Mouse (Mus musculus): Measurements from ENCODE around the gene 2610008E11Rik. TPM values are rescaled to one million over a fixed set of nuclear protein-coding genes. Genes with fewer than 3 reads are reported as not detected.
"Not testable (repeated sequence)": the region's sequence is repeated elsewhere in the genome, so short reads cannot be mapped to it uniquely, and the experiment has no call there.

The 2610008E11Rik gene
- polyA plus RNA-seq, 1 experiment: 2.9 TPM

DNA sequence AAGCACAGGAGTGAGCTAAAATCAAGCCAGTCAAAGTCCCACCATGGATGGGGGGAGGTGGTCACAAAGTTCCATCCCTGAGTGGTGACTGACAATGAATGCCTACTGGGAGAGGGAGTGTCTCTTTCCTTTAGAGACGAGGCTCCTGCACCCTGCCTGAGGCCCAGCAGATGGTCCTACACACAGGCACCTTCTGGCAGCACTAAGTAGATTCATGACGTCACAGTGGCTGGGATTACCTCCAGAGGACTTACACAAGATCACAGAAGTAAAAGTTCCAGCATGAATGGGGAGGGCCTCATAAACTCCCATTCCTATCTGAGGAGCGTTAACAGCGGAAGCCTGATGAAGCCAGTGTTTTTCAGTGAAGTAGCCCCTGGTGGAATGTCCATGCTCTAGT, 8.4 kb downstream of the 2610008E11Rik start:
- no peak for DNase-seq
- no peak overlapping the region for H3K4me3 ChIP-seq (replicated peaks; ENCODE audit: extremely low read depth, low read depth, low read length)
- H3K4me1 ChIP-seq (ENCODE audit: control insufficient read depth, insufficient read depth, low read length): no peaks in the 10 kb centered on the region
- TF ChIP-seq POLR2A (IDR thresholded peaks at IDR 0.05; ENCODE audit: borderline replicate concordance, extremely low read depth, low read depth, low read length) (no peak), CTCF (IDR thresholded peaks at IDR 0.05; ENCODE audit: insufficient read depth, low read length) (no peak)
- 70% methylated on average over 4 of the region's 4 CpGs for WGBS

GRCm38 (mm10) chr10:79086577-79086976, 10.8 kb downstream of the 2610008E11Rik start:
- no peak for TF ChIP-seq POLR2A (IDR thresholded peaks at IDR 0.05; ENCODE audit: borderline replicate concordance, extremely low read depth, low read depth, low read length)
- no peak for TF ChIP-seq CTCF (IDR thresholded peaks at IDR 0.05; ENCODE audit: insufficient read depth, low read length)
- WGBS: 94% methylated on average over 2 of the region's 2 CpGs
- Histone ChIP-seq H3K4me3 (replicated peaks; ENCODE audit: extremely low read depth, low read depth, low read length) (no peak overlapping the region), H3K4me1 (ENCODE audit: control insufficient read depth, insufficient read depth, low read length) (no peaks in the 10 kb centered on the region)
- no peak for DNase-seq

DNA sequence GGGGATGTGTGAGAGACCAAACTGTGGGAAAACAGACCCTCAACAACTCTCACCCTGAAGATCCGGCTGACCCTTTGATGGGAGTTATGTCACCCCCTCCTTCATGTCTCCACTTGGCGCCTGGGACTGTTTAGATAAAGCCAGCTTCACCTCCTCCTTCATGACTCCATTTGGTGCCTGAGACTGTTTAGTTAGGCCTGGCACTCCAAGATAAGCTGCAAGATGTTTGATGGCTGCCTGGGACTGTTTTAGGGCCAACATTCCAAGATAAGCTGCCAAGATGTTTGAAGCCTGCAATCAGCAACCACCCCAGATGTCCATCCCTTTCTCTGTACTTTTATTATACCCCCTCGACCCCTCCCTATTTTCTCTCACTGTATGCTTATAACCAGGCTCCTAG, 40.0 kb downstream of the 2610008E11Rik start:
- DNase-seq; H3K4me1 ChIP-seq (ENCODE audit: control insufficient read depth, insufficient read depth, low read length); H3K4me3 ChIP-seq (replicated peaks; ENCODE audit: extremely low read depth, low read depth, low read length): not testable (repeated sequence)
- 43% methylated on average over 3 of the region's 3 CpGs for WGBS

DNA sequence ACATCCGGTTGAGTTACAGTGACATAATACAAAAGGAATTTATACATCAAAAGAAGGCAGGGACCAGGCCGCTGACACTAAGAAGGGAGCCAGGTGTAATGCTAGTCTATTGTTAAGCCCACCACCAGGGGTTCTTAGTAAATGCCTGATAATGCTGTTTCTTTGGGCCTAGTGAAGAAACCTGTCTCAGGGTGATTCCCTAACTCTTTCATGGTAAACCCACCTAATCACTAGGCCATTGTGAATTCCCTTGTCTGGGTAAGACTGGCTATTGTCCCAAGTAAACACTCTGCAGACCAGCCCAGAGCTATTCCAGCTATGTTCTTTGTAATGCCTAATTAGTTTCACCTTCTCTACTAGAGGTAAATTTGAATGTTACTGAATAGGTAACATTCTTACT, 54.9 kb downstream of the 2610008E11Rik start:
- not testable (repeated sequence) for H3K4me3 ChIP-seq (replicated peaks; ENCODE audit: extremely low read depth, low read depth, low read length); H3K4me1 ChIP-seq (ENCODE audit: control insufficient read depth, insufficient read depth, low read length); DNase-seq
- 72% methylated on average over 2 of the region's 2 CpGs for WGBS

DNA sequence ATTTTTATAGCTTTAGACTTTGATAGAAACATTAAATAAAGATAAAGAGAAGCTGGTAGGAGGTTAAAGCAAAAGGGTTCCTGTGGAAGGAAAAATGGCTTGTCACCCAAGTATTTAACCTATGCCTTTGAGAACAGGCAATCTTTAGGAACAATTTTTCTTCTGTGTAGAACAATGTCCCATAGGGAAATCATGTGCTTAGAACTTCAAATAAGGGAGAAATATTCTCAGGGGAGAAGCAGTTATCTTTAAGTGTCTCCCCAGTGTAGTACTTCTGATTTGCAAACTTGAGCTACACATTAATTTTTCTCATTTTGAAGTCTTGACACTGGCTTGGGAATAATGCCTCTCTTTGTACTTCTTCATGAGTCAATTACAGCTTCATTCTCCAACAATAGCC, 69.0 kb downstream of the 2610008E11Rik start, which contains the start of gene Olfr57:
Gene Olfr57 (plus strand): TSS at position 301 of the 400 bp plus-strand sequence.
- no peak within 1 kb of the TSS for H3K4me3 ChIP-seq (replicated peaks; ENCODE audit: extremely low read depth, low read depth, low read length)
- TF ChIP-seq CTCF (IDR thresholded peaks at IDR 0.05; ENCODE audit: insufficient read depth, low read length): no peak
- TF ChIP-seq POLR2A (IDR thresholded peaks at IDR 0.05; ENCODE audit: borderline replicate concordance, extremely low read depth, low read depth, low read length): no peak
- no peak for DNase-seq
- no peaks in the 10 kb centered on the region for H3K4me1 ChIP-seq (ENCODE audit: control insufficient read depth, insufficient read depth, low read length)

Other genes starting within 250 kb of the 2610008E11Rik start
- gene Olfr1356, start 245.4 kb downstream of the 2610008E11Rik start, polyA plus RNA-seq (2012; rRNA removed): not detected in 2 replicates
- not detected in 2 replicates for gene Olfr1355, start 222.1 kb downstream of the 2610008E11Rik start, polyA plus RNA-seq (2012; rRNA removed)
- gene Olfr1354, start 184.4 kb downstream of the 2610008E11Rik start, polyA plus RNA-seq (2012; rRNA removed): not detected in 2 replicates
- not detected in 2 replicates for gene Olfr8, start 147.0 kb downstream of the 2610008E11Rik start, polyA plus RNA-seq (2012; rRNA removed)
- gene Olfr1353, start 134.3 kb downstream of the 2610008E11Rik start, polyA plus RNA-seq (2012; rRNA removed): not detected in 2 replicates
- gene Olfr1352, start 116.5 kb downstream of the 2610008E11Rik start, polyA plus RNA-seq (2012; rRNA removed): not detected in 2 replicates
- gene Olfr1351, start 85.1 kb downstream of the 2610008E11Rik start, polyA plus RNA-seq (2012; rRNA removed): not detected in 2 replicates
- not detected in 2 replicates for gene Olfr57, start 68.9 kb downstream of the 2610008E11Rik start, polyA plus RNA-seq (2012; rRNA removed)
- gene Vmn2r80, start 51.2 kb upstream of the 2610008E11Rik start, polyA plus RNA-seq (2012; rRNA removed): not detected in 2 replicates
- gene Vmn2r81, start 150.1 kb upstream of the 2610008E11Rik start, polyA plus RNA-seq (2012; rRNA removed): not detected in 2 replicates

All from lung, adult 2 months (tissue).